Mouse (Mus musculus) stomach, embryonic 16.5 days (tissue): ENCODE measurements around the gene Ddx60. TPM values are rescaled to one million over a fixed set of nuclear protein-coding genes. Genes with fewer than 3 reads are reported as not detected.

Experiments
- ATAC-seq: fragments of 200-750 bp; cut with Nextera tagmentation; 2 replicates; pipeline ENCODE4 v1.8.0; 2017; ENCODE audit warnings: moderate number of reproducible peaks, moderate TSS enrichment; ENCODE audit not compliant: insufficient read depth, low FRiP score
- H3K27ac ChIP-seq: fragments of 300-500 bp; sonication (generic); 2 replicates; pipeline ENCODE4 v1.5.1; 2014; ENCODE audit warnings: low read length
- H3K27me3 ChIP-seq: fragments of 300-500 bp; sonication (generic); 2 replicates; pipeline ENCODE4 v1.6.1; 2014; ENCODE audit warnings: low read length, control low read depth, mixed read lengths; ENCODE audit not compliant: control insufficient read depth, insufficient read depth
- H3K36me3 ChIP-seq: fragments of 300-500 bp; sonication (generic); 2 replicates; pipeline ENCODE4 v1.6.1; 2014; ENCODE audit warnings: low read length; ENCODE audit not compliant: control insufficient read depth, insufficient read depth
- H3K4me1 ChIP-seq: fragments of 300-500 bp; sonication (generic); 2 replicates; pipeline ENCODE4 v1.6.1; 2014; ENCODE audit warnings: low read length, control low read depth, mixed read lengths; ENCODE audit not compliant: control insufficient read depth, insufficient read depth
- H3K4me2 ChIP-seq: fragments of 300-500 bp; sonication (generic); 2 replicates; pipeline ENCODE4 v1.6.1; 2014; ENCODE audit warnings: low read depth, low read length, mixed read lengths
- H3K4me3 ChIP-seq: fragments of 300-500 bp; sonication (generic); replicated peaks from 2 replicates; pipeline ENCODE4 v1.5.1; 2014; ENCODE audit warnings: mild to moderate bottlenecking, low read length
- H3K9ac ChIP-seq: fragments of 300-500 bp; sonication (generic); 2 replicates; pipeline ENCODE4 v1.6.1; 2014; ENCODE audit warnings: low read length
- H3K9me3 ChIP-seq: fragments of 300-500 bp; sonication (generic); replicated peaks from 2 replicates; pipeline ENCODE4 v1.6.1; 2016; ENCODE audit warnings: low read length, control low read depth; ENCODE audit not compliant: control insufficient read depth
- WGBS: fragments of 180-500 bp; shearing (Covaris S2); extraction: QIAGEN DNeasy Blood & Tissue Kit; methylation state at CpG from one replicate; pipeline ENCODE4 v1.1.7; 2014; 5-methylcytosine and 5-hydroxymethylcytosine counted together
- polyA plus RNA-seq: library from polyadenylated mRNA; unstranded; fragments of >200 nt; fragmentation: Nextera tagmentation; extraction: Ambion mirVana; gene quantifications from 2 replicates; pipeline ENCODE4 v1.2.1, GENCODE M21; 2015

The Ddx60 gene
- 0.97 and 1.9 TPM in 2 replicates for polyA plus RNA-seq

- Histone ChIP-seq H3K36me3 (no peaks in the 10 kb centered on the region), H3K4me3 (peak within 1 kb of the TSS; percentile 73), H3K9me3 (no peaks in the 10 kb centered on the region), H3K4me2 (peak within 1 kb of the TSS; percentile 66), H3K4me1 (no peaks in the 10 kb centered on the region), H3K27me3 (no peaks in the 10 kb centered on the region), H3K9ac (peak within 1 kb of the TSS; percentile 72), H3K27ac (no peak within 1 kb of the TSS)
- peak; percentile 69 for ATAC-seq
- WGBS: 6% methylated on average over 22 of the region's 22 CpGs
Measured at GRCm38 (mm10) chr8:61927777-61928494, at the start of gene Ddx60. Ddx60 (plus strand) TSS chr8:61928087.

- H3K4me3 ChIP-seq: no peak overlapping the region
- no peak; the same call in 1 of the 2 replicates for ATAC-seq
- WGBS: 50% methylated on average over 2 of the region's 2 CpGs
Measured at GRCm38 (mm10) chr8:61894062-61894461, 33.8 kb upstream of the Ddx60 start.

GRCm38 (mm10) chr8:61896742-61897141, 31.1 kb upstream of the Ddx60 start:
- Histone ChIP-seq H3K4me3 (no peak overlapping the region), H3K9ac (no peak overlapping the region), H3K27ac (no peak overlapping the region), H3K9me3 (no peaks in the 10 kb centered on the region), H3K27me3 (no peaks in the 10 kb centered on the region), H3K36me3 (no peaks in the 10 kb centered on the region), H3K4me1 (no peaks in the 10 kb centered on the region), H3K4me2 (no peak overlapping the region)
- WGBS: 82% methylated on average over 1 of the region's 1 CpGs
- ATAC-seq: no peak

More at GRCm38 (mm10) chr8:61894062-61894461, 33.8 kb upstream of the Ddx60 start:
- H3K4me1 ChIP-seq: no peaks in the 10 kb centered on the region
- H3K27ac ChIP-seq: no peak overlapping the region
- H3K36me3 ChIP-seq: no peaks in the 10 kb centered on the region
- no peaks in the 10 kb centered on the region for H3K27me3 ChIP-seq
- no peak overlapping the region for H3K9ac ChIP-seq
- H3K9me3 ChIP-seq: no peaks in the 10 kb centered on the region
- no peak overlapping the region for H3K4me2 ChIP-seq

GRCm38 (mm10) chr8:61897402-61897801, 30.5 kb upstream of the Ddx60 start:
- WGBS: 79% methylated on average over 1 of the region's 1 CpGs
- ATAC-seq: no peak

GRCm38 (mm10) chr8:61901028-61901717, 26.7 kb upstream of the Ddx60 start:
- Histone ChIP-seq H3K4me1 (no peaks in the 10 kb centered on the region), H3K27ac (no peak overlapping the region), H3K27me3 (no peaks in the 10 kb centered on the region), H3K9ac (no peak overlapping the region), H3K36me3 (no peaks in the 10 kb centered on the region), H3K4me2 (no peak overlapping the region), H3K9me3 (no peaks in the 10 kb centered on the region), H3K4me3 (no peak overlapping the region)
- WGBS: 67% methylated on average over 6 of the region's 6 CpGs
- no peak for ATAC-seq

More at GRCm38 (mm10) chr8:61897402-61897801, 30.5 kb upstream of the Ddx60 start:
- Histone ChIP-seq H3K4me1 (no peaks in the 10 kb centered on the region), H3K27me3 (no peaks in the 10 kb centered on the region), H3K27ac (no peak overlapping the region), H3K9ac (no peak overlapping the region), H3K4me3 (no peak overlapping the region), H3K36me3 (no peaks in the 10 kb centered on the region), H3K9me3 (no peaks in the 10 kb centered on the region), H3K4me2 (no peak overlapping the region)

GRCm38 (mm10) chr8:61902521-61902920, 25.4 kb upstream of the Ddx60 start, which contains the start of gene Palld:
Palld (minus strand) TSS chr8:61902690.
- Histone ChIP-seq H3K4me3 (no peak within 1 kb of the TSS), H3K9ac (no peak within 1 kb of the TSS), H3K27ac (no peak within 1 kb of the TSS), H3K27me3 (no peaks in the 10 kb centered on the region), H3K9me3 (no peaks in the 10 kb centered on the region), H3K36me3 (no peaks in the 10 kb centered on the region), H3K4me1 (no peaks in the 10 kb centered on the region), H3K4me2 (no peak within 1 kb of the TSS)
- 79% methylated on average over 5 of the region's 5 CpGs for WGBS
- no peak for ATAC-seq

GRCm38 (mm10) chr8:61908303-61909215, 19.3 kb upstream of the Ddx60 start:
- no peak overlapping the region for H3K4me3 ChIP-seq
- H3K4me2 ChIP-seq: peak overlapping the region; percentile 8; the same call in 1 of the 2 replicates
- WGBS: 44% methylated on average over 13 of the region's 13 CpGs
- no peaks in the 10 kb centered on the region for H3K36me3 ChIP-seq
- H3K9ac ChIP-seq: no peak overlapping the region
- no peaks in the 10 kb centered on the region for H3K4me1 ChIP-seq
- no peak overlapping the region for H3K27ac ChIP-seq
- ATAC-seq: no peak
- H3K9me3 ChIP-seq: no peaks in the 10 kb centered on the region
- no peaks in the 10 kb centered on the region for H3K27me3 ChIP-seq

- no peak for ATAC-seq
- Histone ChIP-seq H3K9me3 (no peaks in the 10 kb centered on the region), H3K27ac (no peak overlapping the region), H3K36me3 (no peaks in the 10 kb centered on the region), H3K4me2 (no peak overlapping the region), H3K27me3 (no peaks in the 10 kb centered on the region), H3K9ac (no peak overlapping the region), H3K4me1 (no peaks in the 10 kb centered on the region), H3K4me3 (no peak overlapping the region)
- WGBS: 75% methylated on average over 3 of the region's 3 CpGs
Measured at GRCm38 (mm10) chr8:61909313-61909712, 18.6 kb upstream of the Ddx60 start.
